Mouse (Mus musculus) liver, embryonic 14.5 days (tissue): ENCODE results near the gene Qars. TPM values are rescaled to one million over a fixed set of nuclear protein-coding genes. Genes with fewer than 3 reads are reported as not detected.

ENCODE experiments used
- ATAC-seq: fragments of 200-750 bp; cut with Nextera tagmentation; 2 replicates; pipeline ENCODE4 v1.8.0; 2017; ENCODE audit warnings: moderate number of reproducible peaks, mild to moderate bottlenecking, moderate library complexity; ENCODE audit not compliant: insufficient read depth
- DNase-seq, 3 experiments: peaks; one replicate each; pipeline ENCODE4 v3.0.0-alpha.2; 2012 to 2013; ENCODE audit warnings: low read depth in 3 of 3, low spot score in 3 of 3
- H3K27ac ChIP-seq: fragments of 300-500 bp; sonication (generic); 2 replicates; pipeline ENCODE4 v1.5.1; 2014; ENCODE audit warnings: moderate library complexity, mild to moderate bottlenecking, control low read depth, inconsistent platforms
- H3K27me3 ChIP-seq: fragments of 300-500 bp; sonication (generic); 2 replicates; pipeline ENCODE4 v1.6.1; 2014; ENCODE audit warnings: mild to moderate bottlenecking, low read length, moderate library complexity; ENCODE audit not compliant: control insufficient read depth, insufficient read depth
- H3K36me3 ChIP-seq: fragments of 300-500 bp; sonication (generic); replicated peaks from 2 replicates; pipeline ENCODE4 v1.6.1; 2014; ENCODE audit warnings: low read depth; ENCODE audit not compliant: control insufficient read depth, insufficient read depth
- H3K4me1 ChIP-seq, 2 experiments: fragments of 200-500 bp in 1 of 2; fragments of 300-500 bp in 1 of 2; sonication (generic) in 1 of 2; replicated peaks; 2 replicates each; pipeline ENCODE4 v1.6.1; 2012 to 2014; ENCODE audit warnings: antibody characterized with exemption in 1 of 2, inconsistent platforms in 1 of 2, low read length in 1 of 2; ENCODE audit not compliant: control insufficient read depth in 2 of 2, insufficient read depth in 2 of 2
- H3K4me2 ChIP-seq: fragments of 300-500 bp; sonication (generic); 2 replicates; pipeline ENCODE4 v1.6.1; 2014; ENCODE audit warnings: low read depth, mild to moderate bottlenecking, control low read depth, moderate library complexity
- H3K4me3 ChIP-seq, 2 experiments: fragments of 200-500 bp in 1 of 2; fragments of 300-500 bp in 1 of 2; sonication (generic) in 1 of 2; 2 replicates each; pipeline ENCODE4 v1.5.1; 2012 to 2014; ENCODE audit warnings: low read depth in 2 of 2, low read length in 2 of 2, mild to moderate bottlenecking in 2 of 2, control low read depth in 1 of 2, inconsistent platforms in 1 of 2, moderate library complexity in 1 of 2; ENCODE audit not compliant: insufficient read depth in 1 of 2
- H3K9ac ChIP-seq: fragments of 300-500 bp; sonication (generic); replicated peaks from 2 replicates; pipeline ENCODE4 v1.6.1; 2014; ENCODE audit warnings: mild to moderate bottlenecking, control low read depth, moderate library complexity
- H3K9me3 ChIP-seq: fragments of 300-500 bp; sonication (generic); 2 replicates; pipeline ENCODE4 v1.6.1; 2016; ENCODE audit warnings: low read length, mixed read lengths; ENCODE audit not compliant: control insufficient read depth
- CTCF ChIP-seq: IDR thresholded peaks from 2 replicates; pipeline ENCODE4 v1.5.1; 2016; ENCODE audit warnings: antibody characterized with exemption, low read depth, control low read depth
- EP300 ChIP-seq: IDR thresholded peaks from 2 replicates; pipeline ENCODE4 v1.6.1; 2016; ENCODE audit warnings: antibody characterized with exemption, low read depth
- WGBS: fragments of 180-500 bp; shearing (Covaris S2); extraction: QIAGEN DNeasy Blood & Tissue Kit; methylation state at CpG from one replicate; pipeline ENCODE4 v1.1.7; 2014; ENCODE audit not compliant: insufficient replicate concordance; 5-methylcytosine and 5-hydroxymethylcytosine counted together
- polyA plus RNA-seq, 2 experiments: library from polyadenylated mRNA; depleted of rRNA in 1 of 2; stranded (reverse) in 1 of 2; unstranded in 1 of 2; fragments of >200 nt; fragmentation: Nextera tagmentation in 1 of 2; extraction: Ambion mirVana in 1 of 2; gene quantifications; 2 replicates each; pipeline versions ENCODE4 v1.2.1 to v1.2.3; 2012 to 2014

The Qars gene
- polyA plus RNA-seq, 2 experiments, result 65.8 to 88.6 TPM

GRCm38 (mm10) chr9:108485301-108485875, 22.1 kb upstream of the Qars start:
- H3K4me3 ChIP-seq, result no peak overlapping the region
- no peaks in the 10 kb centered on the region for H3K27me3 ChIP-seq
- H3K4me1 ChIP-seq, result peaks cover 0 to 2% of the 10 kb centered on the region in 2 experiments; a peak in 1 of 4 replicates
- no peaks in the 10 kb centered on the region for H3K9me3 ChIP-seq
- no peak overlapping the region for H3K9ac ChIP-seq
- ATAC-seq (no peak), DNase-seq (no peak)
- no peak overlapping the region for H3K4me2 ChIP-seq
- 80% methylated on average over 19 of the region's 19 CpGs for WGBS
- no peak overlapping the region for H3K27ac ChIP-seq
- no peaks in the 10 kb centered on the region for H3K36me3 ChIP-seq
- TF ChIP-seq EP300, result no peak
- no peak for TF ChIP-seq CTCF

GRCm38 (mm10) chr9:108486973-108487530, 20.5 kb upstream of the Qars start:
- DNase-seq (no peak), ATAC-seq (no peak)
- H3K9ac ChIP-seq, result no peak overlapping the region
- TF ChIP-seq CTCF, result no peak
- TF ChIP-seq EP300, result no peak
- H3K4me1 ChIP-seq, result peaks cover 4% of the 10 kb centered on the region in 2 experiments
- H3K27ac ChIP-seq, result no peak overlapping the region
- no peak overlapping the region for H3K4me3 ChIP-seq
- 70% methylated on average over 8 of the region's 8 CpGs for WGBS
- H3K27me3 ChIP-seq, result no peaks in the 10 kb centered on the region
- H3K36me3 ChIP-seq, result no peaks in the 10 kb centered on the region
- H3K9me3 ChIP-seq, result no peaks in the 10 kb centered on the region
- H3K4me2 ChIP-seq, result no peak overlapping the region

- WGBS, result 84% methylated on average over 17 of the region's 17 CpGs
- ATAC-seq (no peak), DNase-seq (no peak)
- Histone ChIP-seq H3K9me3 (no peaks in the 10 kb centered on the region), H3K9ac (no peak overlapping the region), H3K36me3 (peaks cover 11% of the 10 kb centered on the region), H3K4me2 (no peak overlapping the region), H3K4me3 (no peak overlapping the region), H3K27ac (no peak overlapping the region), H3K27me3 (no peaks in the 10 kb centered on the region), H3K4me1 (peaks cover 7 to 8% of the 10 kb centered on the region in 2 experiments)
- TF ChIP-seq EP300, result no peak
- TF ChIP-seq CTCF, result no peak
Measured at GRCm38 (mm10) chr9:108488403-108488802, 19.1 kb upstream of the Qars start.

- TF ChIP-seq CTCF (no peak), EP300 (no peak)
Measured at GRCm38 (mm10) chr9:108489215-108489614, 18.3 kb upstream of the Qars start.

GRCm38 (mm10) chr9:108489702-108490558, 17.6 kb upstream of the Qars start:
- Histone ChIP-seq H3K27ac (peak overlapping the region; percentile 82), H3K27me3 (no peaks in the 10 kb centered on the region), H3K36me3 (peaks cover 26% of the 10 kb centered on the region), H3K9ac (peak overlapping the region; percentile 86), H3K4me1 (peaks cover 7 to 8% of the 10 kb centered on the region in 2 experiments), H3K4me3 (peak overlapping the region; percentile 77 to 82), H3K9me3 (no peaks in the 10 kb centered on the region), H3K4me2 (peak overlapping the region; percentile 90)
- DNase-seq, result no peak
- 67% methylated on average over 26 of the region's 26 CpGs for WGBS
- TF ChIP-seq CTCF, result no peak
- no peak for TF ChIP-seq EP300
- ATAC-seq, result no peak

More at GRCm38 (mm10) chr9:108489215-108489614, 18.3 kb upstream of the Qars start:
- no peaks in the 10 kb centered on the region for H3K27me3 ChIP-seq
- WGBS, result 88% methylated on average over 20 of the region's 20 CpGs
- ATAC-seq (no peak), DNase-seq (no peak)
- no peak overlapping the region for H3K9ac ChIP-seq
- no peak overlapping the region for H3K4me3 ChIP-seq
- no peak overlapping the region for H3K27ac ChIP-seq
- peaks cover 7 to 8% of the 10 kb centered on the region in 2 experiments for H3K4me1 ChIP-seq
- H3K36me3 ChIP-seq, result peaks cover 19% of the 10 kb centered on the region
- H3K4me2 ChIP-seq, result no peak overlapping the region
- no peaks in the 10 kb centered on the region for H3K9me3 ChIP-seq
